Mouse (Mus musculus): ENCODE measurements around the gene Spag9. TPM values are rescaled to one million over a fixed set of nuclear protein-coding genes. Genes with fewer than 3 reads are reported as not detected.
A peak's percentile ranks its signal among the peaks of the same experiment; 100 is the strongest.
"Not testable (repeated sequence)": the region's sequence is repeated elsewhere in the genome, so short reads cannot be mapped to it uniquely, and the experiment has no call there.

Gene Spag9
- total RNA-seq, 1 experiment from 2014 or later: 87.9 TPM

DNA sequence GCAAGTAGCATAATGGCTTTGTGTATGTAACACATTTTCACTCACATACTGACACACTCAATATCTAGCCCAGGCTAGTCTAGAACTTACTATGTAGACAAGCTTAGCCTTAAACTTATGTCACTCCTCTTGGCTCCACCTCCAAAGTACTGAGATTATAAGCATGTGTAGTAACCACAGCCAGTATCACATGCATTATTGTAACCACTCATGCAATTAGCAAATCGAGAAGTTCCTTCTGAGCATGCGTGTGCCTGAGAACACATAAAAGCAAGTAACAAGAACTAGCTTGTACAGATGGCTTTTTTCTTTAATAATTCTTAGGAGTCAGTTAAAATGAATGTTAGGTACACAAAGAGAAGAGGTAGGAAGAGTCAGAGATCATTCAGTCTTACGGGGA is 11.3 kb upstream of the Spag9 start:
- no peak for ATAC-seq (replicated peaks; ENCODE audit: low read depth, poor library complexity, severe bottlenecking)

- ATAC-seq (replicated peaks; ENCODE audit: low read depth, poor library complexity, severe bottlenecking): no peak
Measured at GRCm38 (mm10) chr11:93985265-93985664, 10.6 kb upstream of the Spag9 start.

- ATAC-seq (replicated peaks; ENCODE audit: low read depth, poor library complexity, severe bottlenecking): no peak
Measured at GRCm38 (mm10) chr11:93986298-93986697, 9.6 kb upstream of the Spag9 start.

DNA sequence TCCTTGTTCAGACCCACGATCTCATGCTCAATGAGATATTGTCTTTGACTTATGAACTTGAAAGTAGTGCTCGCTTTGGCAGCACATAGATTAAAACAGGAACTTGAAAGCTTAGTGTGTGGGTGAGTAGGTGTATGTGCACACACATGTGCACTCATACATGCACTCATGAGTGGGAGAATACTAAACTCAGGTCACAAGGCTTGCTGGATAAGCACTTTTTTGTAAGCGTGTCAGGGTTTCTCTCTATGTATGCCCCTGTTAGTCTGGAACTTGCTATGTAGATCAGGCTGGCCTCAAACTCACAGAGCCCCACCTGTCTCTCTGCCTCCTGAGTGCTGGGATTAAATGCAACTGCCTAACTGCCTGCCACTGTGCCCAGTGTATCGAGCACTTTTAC is 8.9 kb upstream of the Spag9 start:
- no peak for ATAC-seq (replicated peaks; ENCODE audit: low read depth, poor library complexity, severe bottlenecking)

DNA sequence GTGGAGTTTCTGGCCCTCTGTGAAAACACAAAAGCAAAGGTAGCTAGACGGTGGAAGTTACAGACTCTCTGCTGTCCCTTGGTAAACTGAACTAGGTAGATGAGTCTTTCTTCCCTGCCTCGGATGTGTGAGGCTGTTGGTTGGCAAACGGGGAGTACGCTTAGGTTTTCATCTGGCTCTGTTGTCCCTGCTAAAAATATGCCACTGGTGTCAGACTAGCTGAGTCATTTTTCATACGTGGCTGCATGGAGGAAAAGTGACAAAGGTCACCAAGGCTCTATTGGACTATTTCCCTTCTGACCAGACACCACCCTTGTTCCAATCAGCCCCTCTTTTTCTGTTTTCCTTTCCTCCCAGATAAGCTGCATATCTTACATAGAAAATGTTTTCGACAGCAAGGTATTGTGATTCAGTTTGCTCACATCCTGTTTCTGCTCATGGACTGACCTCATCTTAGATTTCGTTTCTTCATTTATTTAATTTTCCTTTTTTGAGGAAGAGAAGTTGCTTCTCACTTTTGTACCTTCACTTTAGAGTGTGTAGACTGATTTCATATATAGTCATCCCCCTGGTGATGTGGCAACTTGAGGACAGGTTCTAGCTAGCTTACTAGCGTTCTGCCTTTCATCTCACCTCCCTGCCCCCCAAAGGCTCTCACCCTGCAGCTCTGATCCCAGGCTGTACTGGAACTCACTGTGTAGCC is 8.1 kb upstream of the Spag9 start:
- ATAC-seq (replicated peaks; ENCODE audit: low read depth, poor library complexity, severe bottlenecking): peak; percentile 59

DNA sequence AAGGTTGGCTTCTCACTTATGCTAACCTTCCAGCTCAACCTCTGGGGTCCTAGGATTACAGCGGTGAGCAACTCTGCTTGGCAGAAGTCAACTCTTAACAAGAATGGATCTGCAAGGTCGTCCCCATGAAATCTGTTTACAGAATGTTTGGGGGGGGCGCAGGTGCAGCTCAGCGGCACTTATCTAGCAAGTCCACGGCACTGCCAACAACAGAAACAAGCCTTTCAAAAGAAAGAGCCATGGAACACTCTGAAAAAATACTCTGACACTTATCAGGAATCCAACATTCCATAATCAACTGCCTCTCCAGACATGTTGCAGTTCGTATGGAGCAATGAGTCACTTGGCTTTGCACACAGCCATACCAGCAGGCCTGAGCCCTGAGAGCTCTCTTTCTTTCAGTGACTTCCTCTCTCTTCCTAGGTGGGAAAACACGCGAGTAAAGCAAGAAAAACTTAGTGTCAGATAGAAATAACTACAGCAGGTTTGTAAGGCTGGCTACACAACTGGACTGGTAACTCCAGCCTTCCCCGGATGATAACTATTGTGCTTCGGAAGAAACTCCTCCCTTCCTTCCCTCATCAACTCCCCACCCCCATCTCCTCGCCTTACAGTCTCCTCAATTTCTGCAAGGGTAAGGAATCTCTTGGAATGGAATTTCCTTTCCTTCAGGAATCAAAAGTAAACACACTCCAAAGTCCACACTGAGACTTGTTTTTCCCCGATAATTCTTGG is 7.4 kb upstream of the Spag9 start:
- no peak for ATAC-seq (replicated peaks; ENCODE audit: low read depth, poor library complexity, severe bottlenecking)

DNA sequence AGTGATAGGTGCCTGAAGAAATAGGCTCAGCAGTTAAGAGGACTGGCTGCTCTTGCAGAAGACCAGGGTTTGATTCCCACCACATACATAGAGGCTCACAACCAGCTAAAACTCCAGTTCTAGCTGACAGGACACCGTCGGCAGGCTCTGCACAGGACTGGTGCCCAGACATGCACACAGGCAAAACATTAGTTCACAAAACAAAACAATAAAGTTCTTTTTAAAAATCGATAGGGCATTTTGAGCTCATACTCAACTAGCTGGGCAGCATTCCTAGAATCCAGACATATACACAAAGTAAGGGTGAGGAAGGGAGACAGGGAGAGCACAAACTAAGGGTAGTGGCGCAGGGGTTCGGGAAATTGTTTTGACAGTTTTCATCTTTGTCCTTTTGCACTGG is 1.4 kb upstream of the Spag9 start:
- no peak for ATAC-seq (replicated peaks; ENCODE audit: low read depth, poor library complexity, severe bottlenecking)

DNA sequence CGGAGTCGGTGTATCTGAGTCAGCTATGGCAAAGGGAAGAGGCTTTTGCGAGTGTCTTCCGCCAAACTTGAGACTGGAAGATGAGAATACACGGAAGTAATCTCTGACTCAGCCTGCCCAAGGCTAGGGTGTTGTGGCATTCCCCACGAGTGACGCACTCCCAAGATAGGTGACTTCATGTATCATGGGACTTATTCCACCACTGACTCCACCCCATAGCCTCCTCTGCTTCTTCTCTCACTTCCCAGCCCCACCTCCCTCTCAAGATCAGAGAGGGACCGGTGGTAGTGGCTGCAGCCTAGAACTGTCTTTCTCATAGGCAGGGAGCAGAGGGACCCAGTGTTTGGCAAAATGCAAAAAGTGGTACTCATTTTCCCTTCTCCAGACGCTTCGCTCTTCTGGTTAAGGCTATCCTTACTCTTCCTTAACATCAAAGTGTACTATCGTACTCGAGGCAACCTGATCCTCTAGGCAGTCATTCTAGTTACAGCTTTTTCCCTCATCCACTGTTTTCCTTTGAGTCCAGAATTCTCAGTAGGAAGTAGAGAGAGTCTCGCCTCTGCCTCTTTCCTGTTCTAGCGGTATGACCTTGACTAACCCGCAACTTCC is 676 bp upstream of the Spag9 start:
- ATAC-seq (replicated peaks; ENCODE audit: low read depth, poor library complexity, severe bottlenecking): peak; percentile 82

GRCm38 (mm10) chr11:93996306-93997140 is 632 bp downstream of the Spag9 start:
- peak; percentile 55 for ATAC-seq (replicated peaks; ENCODE audit: low read depth, poor library complexity, severe bottlenecking)

GRCm38 (mm10) chr11:93997141-93997775 is 1.4 kb downstream of the Spag9 start:
- ATAC-seq (replicated peaks; ENCODE audit: low read depth, poor library complexity, severe bottlenecking): 0 out of 2 replicates have a peak, but pooled peaks have one; percentile 5

DNA sequence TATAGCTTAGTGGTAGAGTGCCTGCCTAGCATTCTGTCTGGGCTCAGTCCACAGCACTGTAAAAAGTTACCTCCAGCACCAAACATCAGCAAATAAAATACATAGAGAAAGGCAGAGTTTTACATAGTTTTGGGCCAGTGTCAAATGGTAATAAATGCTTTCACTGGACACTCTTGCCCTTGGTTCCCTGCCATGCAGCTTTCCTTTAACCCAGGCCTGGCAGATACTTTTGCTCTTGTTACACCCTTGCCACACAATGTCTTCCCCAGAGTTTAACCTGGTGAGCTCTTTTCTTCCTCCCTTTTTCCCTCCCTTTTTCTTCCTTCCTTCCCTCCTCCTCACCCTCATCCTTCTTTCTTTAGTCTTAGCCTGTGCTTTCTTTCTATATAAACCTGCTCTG is 3.4 kb downstream of the Spag9 start:
- ATAC-seq (replicated peaks; ENCODE audit: low read depth, poor library complexity, severe bottlenecking): no peak

- ATAC-seq (replicated peaks; ENCODE audit: low read depth, poor library complexity, severe bottlenecking): no peak
Measured at GRCm38 (mm10) chr11:94003346-94003745, 7.5 kb downstream of the Spag9 start.

GRCm38 (mm10) chr11:94019091-94019490 is 23.2 kb downstream of the Spag9 start:
- ATAC-seq (replicated peaks; ENCODE audit: low read depth, poor library complexity, severe bottlenecking): no peak

GRCm38 (mm10) chr11:94020403-94020802 is 24.5 kb downstream of the Spag9 start:
- ATAC-seq (replicated peaks; ENCODE audit: low read depth, poor library complexity, severe bottlenecking): no peak

- no peak for ATAC-seq (replicated peaks; ENCODE audit: low read depth, poor library complexity, severe bottlenecking)
Measured at GRCm38 (mm10) chr11:94026289-94026688, 30.4 kb downstream of the Spag9 start.

DNA sequence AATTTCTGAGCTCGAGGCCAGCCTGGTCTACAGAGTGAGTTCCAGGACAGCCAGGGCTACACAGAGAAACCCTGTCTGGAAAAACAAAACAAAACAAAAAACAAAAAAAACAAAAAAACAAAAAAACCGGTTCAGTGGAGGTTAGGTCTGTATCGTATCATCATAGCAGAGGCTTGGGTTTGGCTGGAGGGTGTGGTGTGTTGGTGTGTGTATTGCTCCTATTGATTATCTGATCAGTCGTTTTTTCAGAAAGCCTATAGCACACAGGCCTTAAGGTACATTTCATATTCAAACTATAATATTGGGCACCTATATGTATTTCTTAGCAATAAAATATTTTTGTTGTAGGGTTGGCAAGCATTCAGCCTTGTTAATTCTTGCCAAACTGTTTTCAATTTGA is 36.2 kb downstream of the Spag9 start:
- no peak for ATAC-seq (replicated peaks; ENCODE audit: low read depth, poor library complexity, severe bottlenecking)

DNA sequence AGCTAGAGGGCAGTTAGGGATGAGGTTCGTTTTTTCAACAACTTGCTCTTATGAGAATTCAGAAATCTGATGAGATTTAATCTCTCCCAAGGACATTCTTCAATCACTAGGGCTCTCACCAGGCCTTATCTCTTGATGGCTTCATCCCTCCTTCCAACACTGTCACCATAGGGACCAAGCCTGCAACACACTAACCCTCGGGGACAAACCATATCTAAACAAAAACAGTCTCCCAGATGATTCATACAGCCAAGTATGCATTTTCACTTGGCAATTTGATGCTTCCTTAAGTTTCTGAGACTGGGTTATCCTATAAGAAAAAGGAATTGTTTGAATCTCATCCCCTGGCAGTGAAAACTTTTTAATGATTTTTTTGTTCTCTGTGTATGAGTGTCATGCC is 37.1 kb downstream of the Spag9 start:
- no peak for ATAC-seq (replicated peaks; ENCODE audit: low read depth, poor library complexity, severe bottlenecking)

GRCm38 (mm10) chr11:94035974-94036373 is 40.1 kb downstream of the Spag9 start:
- no peak for ATAC-seq (replicated peaks; ENCODE audit: low read depth, poor library complexity, severe bottlenecking)

DNA sequence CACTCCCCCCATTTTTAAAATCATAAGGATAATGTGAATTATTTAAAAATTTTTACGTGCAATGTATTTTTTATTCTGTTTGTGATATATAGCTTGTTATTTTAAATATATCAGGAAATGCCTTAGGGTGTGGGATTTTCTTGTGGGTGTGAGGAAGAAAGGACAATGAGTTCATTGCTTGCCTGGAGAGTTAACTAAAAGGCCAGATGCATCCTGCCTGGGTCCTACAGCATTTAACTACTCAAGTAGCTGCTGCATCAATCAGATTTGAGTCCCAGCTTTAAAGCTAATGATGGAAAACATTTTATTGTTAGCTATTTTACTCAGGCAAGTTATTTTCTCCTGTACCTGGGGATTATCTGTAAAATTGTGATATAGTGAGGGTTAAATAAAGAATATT is 45.6 kb downstream of the Spag9 start:
- no peak for ATAC-seq (replicated peaks; ENCODE audit: low read depth, poor library complexity, severe bottlenecking)

DNA sequence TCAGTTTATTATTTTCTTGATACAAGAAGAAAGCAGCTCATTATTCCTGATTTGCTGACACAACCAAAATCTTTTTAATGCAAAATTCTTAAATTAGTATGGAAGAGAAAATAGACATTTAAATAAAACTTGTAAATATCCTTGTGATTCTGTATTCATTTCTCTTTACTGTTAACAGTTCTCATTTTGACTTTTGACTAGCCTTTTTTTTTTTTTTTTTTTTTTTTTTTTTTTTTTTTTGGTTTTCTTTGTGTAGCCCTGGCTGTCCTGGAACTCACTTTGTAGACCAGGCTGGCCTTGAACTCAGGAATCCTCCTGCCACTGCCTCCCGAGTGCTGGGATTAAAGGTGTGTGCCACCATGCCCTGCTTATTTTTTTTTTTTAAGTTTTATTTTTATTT is 46.4 kb downstream of the Spag9 start:
- not testable (repeated sequence) for ATAC-seq (replicated peaks; ENCODE audit: low read depth, poor library complexity, severe bottlenecking)

All from common myeloid progenitor, adult 5-6 weeks (primary cell).